In genomic region chr17:80391423-80392403, GRCm38 (mm10) we compare ENCODE assay signal across 8 mouse cellular contexts. TPM values are rescaled to one million over a fixed set of nuclear protein-coding genes. Genes with fewer than 3 reads are reported as not detected.
DNase-seq lines count a peak whose midpoint lies in the region; ATAC-seq and TF ChIP-seq lines count a peak whose summit lies in the region.

No protein-coding gene starts in this region.

- DNase-seq in left cerebral cortex, postnatal 25 days (ENCODE audit: low spot score in 2 of 2): peak; percentile 28 to 32
- no peak for DNase-seq in left cerebral cortex, adult 11 months (ENCODE audit: low spot score)
- DNase-seq in embryo, embryonic 11 days: peak; percentile 82
- DNase-seq in heart, adult 11 months: peak; percentile 95
- DNase-seq in liver, adult 2 months (ENCODE audit: extremely low read depth, low read depth, low spot score): peak; percentile 61
- peak; percentile 50 to 69 for DNase-seq in spleen, postnatal 4 days (ENCODE audit: low spot score in 2 of 2)

- H3K36me3 ChIP-seq in intestine, embryonic 16.5 days (ENCODE audit: control insufficient read depth, insufficient read depth, low read length): no peaks in the 10 kb centered on the region
- H3K36me3 ChIP-seq in liver, adult 2 months (ENCODE audit: control insufficient read depth, insufficient read depth, low read length): peaks cover 4% of the 10 kb centered on the region
- H3K36me3 ChIP-seq in midbrain, embryonic 16.5 days (ENCODE audit: control insufficient read depth, insufficient read depth, low read length): no peaks in the 10 kb centered on the region

- H3K27me3 ChIP-seq in intestine, embryonic 16.5 days (replicated peaks; ENCODE audit: control insufficient read depth, insufficient read depth, low read length): no peaks in the 10 kb centered on the region
- H3K27me3 ChIP-seq in liver, adult 2 months (ENCODE audit: control insufficient read depth, insufficient read depth, low read length): no peaks in the 10 kb centered on the region
- H3K27me3 ChIP-seq in midbrain, embryonic 16.5 days (ENCODE audit: control insufficient read depth, insufficient read depth, low read depth, low read length): no peaks in the 10 kb centered on the region

- TF ChIP-seq CTCF in liver, adult 2 months (IDR thresholded peaks at IDR 0.05; ENCODE audit: low read depth, low read length): peak; percentile 61

- H3K9ac ChIP-seq in intestine, embryonic 16.5 days (ENCODE audit: low read depth, low read length): peak overlapping the region; percentile 58
- peak overlapping the region; percentile 3; the same call in 1 of the 2 replicates for H3K9ac ChIP-seq in liver, adult 2 months (ENCODE audit: low read depth, low read length)
- peak overlapping the region; percentile 23 for H3K9ac ChIP-seq in midbrain, embryonic 16.5 days (ENCODE audit: low read depth, low read length)

- H3K4me3 ChIP-seq in intestine, embryonic 16.5 days (ENCODE audit: low read length): peak overlapping the region; percentile 52
- H3K4me3 ChIP-seq in liver, adult 2 months (ENCODE audit: insufficient read depth, low read depth, low read length): peak overlapping the region; percentile 42
- H3K4me3 ChIP-seq in midbrain, embryonic 16.5 days (ENCODE audit: low read depth, low read length): peak overlapping the region; percentile 43

- H3K27ac ChIP-seq in intestine, embryonic 16.5 days (ENCODE audit: low read length): no peak overlapping the region
- no peak overlapping the region for H3K27ac ChIP-seq in liver, adult 2 months (replicated peaks; ENCODE audit: insufficient read depth, low read depth, low read length)
- no peak overlapping the region for H3K27ac ChIP-seq in midbrain, embryonic 16.5 days (ENCODE audit: low read length)

- 14% methylated on average over 17 of the region's 17 CpGs for WGBS in intestine, embryonic 16.5 days
- 13% methylated on average over 17 of the region's 17 CpGs for WGBS in liver, adult 2 months
- 14% methylated on average over 17 of the region's 17 CpGs for WGBS in midbrain, embryonic 16.5 days

- intact Hi-C loops in left cerebral cortex, postnatal 25 days (cut with DNase I): no loop called here

- no peaks in the 10 kb centered on the region for H3K9me3 ChIP-seq in intestine, embryonic 16.5 days (ENCODE audit: control insufficient read depth, low read length)
- H3K9me3 ChIP-seq in midbrain, embryonic 16.5 days (replicated peaks; ENCODE audit: control insufficient read depth, low read length, poor library complexity, severe bottlenecking): no peaks in the 10 kb centered on the region

- no peaks in the 10 kb centered on the region for H3K79me2 ChIP-seq in liver, adult 2 months (ENCODE audit: control insufficient read depth, insufficient read depth, low read length)

- ATAC-seq in intestine, embryonic 16.5 days: peak; percentile 90
- ATAC-seq in midbrain, embryonic 16.5 days: peak; percentile 93

- peak overlapping the region; percentile 52 for H3K4me2 ChIP-seq in intestine, embryonic 16.5 days (ENCODE audit: low read depth, low read length)
- peak overlapping the region; percentile 50 for H3K4me2 ChIP-seq in midbrain, embryonic 16.5 days (ENCODE audit: low read length)

- no peaks in the 10 kb centered on the region for H3K4me1 ChIP-seq in intestine, embryonic 16.5 days (ENCODE audit: control insufficient read depth, insufficient read depth, low read length)
- peaks cover 1% of the 10 kb centered on the region; the same call in 1 of the 2 replicates for H3K4me1 ChIP-seq in liver, adult 2 months (ENCODE audit: control insufficient read depth, insufficient read depth, low read length)
- H3K4me1 ChIP-seq in midbrain, embryonic 16.5 days (ENCODE audit: control insufficient read depth, insufficient read depth, low read length): no peaks in the 10 kb centered on the region

- TF ChIP-seq POLR2A in liver, adult 2 months (IDR thresholded peaks at IDR 0.05; ENCODE audit: extremely low read depth, insufficient read depth, low read length): no peak

RNA-seq across cellular contexts. Expression of gene Gm10190, which starts 18.4 kb away (rescaled TPM):
- total RNA-seq in left cerebral cortex, postnatal 25 days (2021): 1 to 10 TPM; 1.8 to 3.9 TPM
- polyA plus RNA-seq in intestine, embryonic 16.5 days (2015; fragmentation: Nextera tagmentation; extraction: Ambion mirVana): 1.3 TPM in 1 of 2 replicates, not detected in the other
- total RNA-seq in liver, adult 2 months (2014; rRNA removed): not detected in 2 replicates
- polyA plus RNA-seq in liver, adult 2 months (2012; rRNA removed): not detected in 2 replicates
- 3.9 and 4.8 TPM in 2 replicates for polyA plus RNA-seq in midbrain, embryonic 16.5 days (2015; fragmentation: Nextera tagmentation; extraction: Ambion mirVana)

Comparison
In these comparisons a context has a peak if more than half of its experiments do, and no peak if none do; other contexts are left out.
1. H3K9ac ChIP-seq: peak in every context shown above with its lines; median percentile 58 in intestine, embryonic 16.5 days; 23 in midbrain, embryonic 16.5 days; 3 in liver, adult 2 months.